Mouse (Mus musculus) inflammation-experienced regulatory T-cells, adult 16 weeks (primary cell): ENCODE results near the gene Alppl2. TPM values are rescaled to one million over a fixed set of nuclear protein-coding genes. Genes with fewer than 3 reads are reported as not detected.

Experiments used
- polyA plus RNA-seq: library from polyadenylated mRNA; unstranded; fragments of 100-300 nt; shearing (Covaris generic); gene quantifications from one replicate; pipeline ENCODE4 v1.2.1, GENCODE M21; 2017

Alppl2 gene
- polyA plus RNA-seq: not detected

GRCm38 (mm10) chr1:87089828-87090227 lies at the start of gene Alppl2:
Gene Alppl2, minus strand, starts transcription at chr1:87089928.

GRCm38 (mm10) chr1:87124673-87125072 lies 34.9 kb upstream of the Alppl2 start, which contains the start of gene Akp3:
Gene Akp3, plus strand, starts transcription at chr1:87124973.

GRCm38 (mm10) chr1:87101411-87101810 lies 11.7 kb upstream of the Alppl2 start, which contains the start of gene Alpi:
Gene Alpi, minus strand, starts transcription at chr1:87101606.

Other genes with a start within 250 kb of the Alppl2 start
- gene Alpi, start 11.7 kb upstream of the Alppl2 start, polyA plus RNA-seq: not detected
- not detected for gene Akp3, start 35.0 kb upstream of the Alppl2 start, polyA plus RNA-seq
- gene Ecel1, start 66.6 kb upstream of the Alppl2 start, polyA plus RNA-seq: 2.1 TPM
- not detected for gene Prss56, start 93.4 kb upstream of the Alppl2 start, polyA plus RNA-seq
- not detected for gene Chrnd, start 100.7 kb upstream of the Alppl2 start, polyA plus RNA-seq
- gene Chrng, start 114.7 kb upstream of the Alppl2 start, polyA plus RNA-seq: not detected
- gene Eif4e2, start 124.0 kb upstream of the Alppl2 start, polyA plus RNA-seq: 135 TPM
- not detected for gene Efhd1, start 174.4 kb upstream of the Alppl2 start, polyA plus RNA-seq
- 78.8 TPM for gene Gigyf2, start 237.1 kb upstream of the Alppl2 start, polyA plus RNA-seq